Mouse (Mus musculus) brain, embryonic 14.5 days (tissue): ENCODE results near the gene Fam166b. TPM values are rescaled to one million over a fixed set of nuclear protein-coding genes. Genes with fewer than 3 reads are reported as not detected.
A peak's percentile ranks its signal among the peaks of the same experiment; 100 is the strongest.

Source experiments
- DNase-seq: peaks from one replicate; pipeline ENCODE4 v3.0.0-alpha.2; 2011; ENCODE audit warnings: low read depth
- CTCF ChIP-seq: fragments of 200-500 bp; IDR thresholded peaks from 2 replicates; pipeline ENCODE4 v1.5.1; 2012; ENCODE audit warnings: inconsistent platforms, mild to moderate bottlenecking, moderate library complexity, borderline replicate concordance; ENCODE audit not compliant: insufficient read depth, insufficient read length; ENCODE audit errors: extremely low read depth
- POLR2A ChIP-seq: fragments of 200-500 bp; IDR thresholded peaks from 2 replicates; pipeline ENCODE4 v1.6.1; 2012; ENCODE audit warnings: mild to moderate bottlenecking, inconsistent platforms, borderline replicate concordance; ENCODE audit not compliant: poor library complexity, insufficient read depth, insufficient read length, severe bottlenecking; ENCODE audit errors: extremely low read depth
- polyA plus RNA-seq: library from polyadenylated mRNA; depleted of rRNA; stranded (reverse); fragments of >200 nt; gene quantifications from 2 replicates; pipeline ENCODE4 v1.2.3, GENCODE M21; 2012

The Fam166b gene
- polyA plus RNA-seq, 1 experiment, result 1.7 TPM

GRCm38 (mm10) chr4:43402212-43402611 lies 26.7 kb downstream of the Fam166b start:
- DNase-seq, result no peak
- no peak for TF ChIP-seq CTCF
- TF ChIP-seq POLR2A, result no peak

DNA sequence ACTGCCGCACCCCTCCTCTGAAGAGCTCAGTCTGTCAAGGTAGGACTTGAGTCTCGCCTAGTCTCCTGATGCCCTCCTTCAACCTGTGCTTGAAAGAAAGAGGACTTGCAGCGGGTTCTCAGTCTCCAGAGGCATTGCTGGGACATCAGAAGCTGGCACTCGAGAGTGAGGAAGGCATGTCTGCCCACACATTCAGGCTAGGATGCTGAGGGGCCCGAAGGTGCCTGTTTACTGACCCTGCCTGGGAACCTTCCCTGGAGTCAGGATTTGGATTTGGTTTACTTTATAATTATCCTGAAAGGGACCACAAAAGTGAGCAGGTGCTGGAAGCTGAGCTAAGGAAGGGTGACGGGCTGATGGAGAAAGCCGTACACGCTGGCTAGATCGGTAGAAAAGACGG lies 27.4 kb downstream of the Fam166b start:
- TF ChIP-seq CTCF (no peak), POLR2A (no peak)
- DNase-seq, result no peak

DNA sequence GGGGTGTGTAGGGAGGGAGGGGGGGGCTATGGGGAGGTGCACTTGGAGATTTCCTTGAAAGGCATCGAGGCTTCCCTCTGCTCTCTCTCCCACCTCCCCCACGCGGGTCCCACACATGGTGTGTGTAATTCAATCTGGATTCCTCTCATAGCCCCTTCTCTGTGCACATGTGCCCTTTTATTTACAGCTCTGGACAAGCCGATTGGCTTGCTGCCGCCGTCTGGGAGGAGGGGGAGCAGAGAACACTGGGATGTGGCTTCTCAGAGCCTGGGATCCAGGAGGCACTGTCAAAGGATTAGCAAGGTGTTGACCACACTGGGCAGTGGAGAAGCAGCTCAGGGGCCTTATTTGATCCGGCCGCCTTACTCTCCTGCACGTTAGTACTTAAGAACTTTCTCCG lies 28.0 kb downstream of the Fam166b start:
- DNase-seq, result peak; percentile 52
- no peak for TF ChIP-seq POLR2A
- no peak for TF ChIP-seq CTCF

DNA sequence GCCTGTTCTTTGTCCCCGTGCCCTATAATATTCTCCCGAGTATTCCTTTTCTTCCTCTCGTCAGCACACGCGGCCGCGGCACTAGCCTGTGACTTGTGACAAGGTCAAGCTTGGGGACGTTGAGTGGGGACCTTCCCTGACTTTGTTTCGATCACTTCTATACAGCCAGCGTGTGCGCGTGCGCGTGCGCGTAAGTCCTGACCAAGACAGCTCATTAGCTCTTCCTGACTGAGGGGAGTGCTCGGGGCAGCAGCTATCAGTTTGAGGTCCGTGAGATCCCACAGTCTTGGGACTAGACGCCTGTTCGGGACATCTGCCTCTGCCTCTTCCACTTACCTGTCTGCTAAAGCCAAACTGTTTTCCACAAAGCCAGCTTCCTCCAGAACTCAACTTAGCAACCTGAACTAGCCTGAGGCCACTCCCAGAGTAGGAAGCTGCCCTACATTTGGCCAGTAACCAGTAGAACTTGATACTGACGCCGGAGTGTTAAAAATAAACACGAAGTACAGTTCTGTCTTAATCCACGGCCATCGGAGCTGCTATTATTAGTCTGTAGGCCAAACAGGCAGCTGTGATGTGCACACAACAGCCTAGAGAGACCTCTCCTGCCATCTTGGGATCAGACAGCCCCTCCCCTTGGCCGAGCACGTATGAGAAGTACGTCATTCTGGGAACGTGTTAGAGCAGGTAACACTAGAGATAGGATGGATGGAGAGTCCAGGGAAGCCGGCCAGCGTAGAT lies 29.4 kb downstream of the Fam166b start:
- no peak for TF ChIP-seq CTCF
- no peak for TF ChIP-seq POLR2A
- no peak for DNase-seq

- TF ChIP-seq POLR2A (no peak), CTCF (no peak)
- peak; percentile 63 for DNase-seq
These were observed 30.1 kb downstream of the Fam166b start for GRCm38 (mm10) chr4:43398829-43399331.

DNA sequence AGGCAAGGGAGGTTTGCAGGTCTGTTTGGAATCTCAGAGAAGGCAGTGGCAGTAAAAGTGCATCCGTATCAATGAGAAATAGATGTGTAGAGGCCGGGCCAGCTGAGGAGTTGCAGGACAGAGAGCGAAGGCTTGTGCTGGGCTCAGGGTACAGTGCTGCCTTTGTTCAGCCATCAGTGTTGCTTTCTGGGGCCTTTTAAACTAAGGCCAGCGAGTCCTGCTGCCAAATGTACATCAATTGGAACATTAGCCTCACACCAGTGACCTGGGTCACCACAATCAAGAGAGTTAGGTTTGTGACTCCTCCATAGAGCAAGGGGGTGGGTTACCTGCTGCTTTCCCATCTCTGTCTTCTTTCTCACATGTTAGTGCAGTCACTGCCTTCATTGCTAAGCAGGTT lies 30.9 kb downstream of the Fam166b start:
- peak; percentile 34 for DNase-seq
- TF ChIP-seq CTCF, result no peak

DNA sequence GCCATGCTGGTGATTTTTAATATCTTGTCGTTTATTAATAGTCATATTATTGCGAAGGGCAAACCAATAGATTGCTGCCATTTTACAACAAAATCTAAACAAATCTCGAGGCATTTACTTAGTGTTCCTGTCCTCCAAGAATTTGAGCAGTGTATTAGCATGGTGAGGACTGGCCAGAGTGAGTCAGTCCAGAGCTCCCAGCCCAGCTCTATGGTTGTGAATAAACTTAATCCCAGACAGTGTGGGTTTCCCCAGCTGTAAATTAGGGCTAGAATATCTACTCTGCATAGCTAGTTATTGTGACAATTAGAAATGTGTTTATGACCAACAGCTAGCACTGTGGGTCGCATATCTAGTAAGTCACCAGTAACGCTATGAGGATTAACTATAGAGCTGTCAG lies 32.6 kb downstream of the Fam166b start:
- no peak for TF ChIP-seq CTCF
- no peak for TF ChIP-seq POLR2A
- no peak for DNase-seq

GRCm38 (mm10) chr4:43395836-43396235 lies 33.1 kb downstream of the Fam166b start:
- DNase-seq, result no peak
- no peak for TF ChIP-seq POLR2A
- no peak for TF ChIP-seq CTCF

- no peak for DNase-seq
- TF ChIP-seq CTCF (no peak), POLR2A (no peak)
These were observed 33.8 kb downstream of the Fam166b start for GRCm38 (mm10) chr4:43395147-43395546.

- no peak for TF ChIP-seq CTCF
- TF ChIP-seq POLR2A, result no peak
These were observed 34.5 kb downstream of the Fam166b start for GRCm38 (mm10) chr4:43394345-43394891.

DNA sequence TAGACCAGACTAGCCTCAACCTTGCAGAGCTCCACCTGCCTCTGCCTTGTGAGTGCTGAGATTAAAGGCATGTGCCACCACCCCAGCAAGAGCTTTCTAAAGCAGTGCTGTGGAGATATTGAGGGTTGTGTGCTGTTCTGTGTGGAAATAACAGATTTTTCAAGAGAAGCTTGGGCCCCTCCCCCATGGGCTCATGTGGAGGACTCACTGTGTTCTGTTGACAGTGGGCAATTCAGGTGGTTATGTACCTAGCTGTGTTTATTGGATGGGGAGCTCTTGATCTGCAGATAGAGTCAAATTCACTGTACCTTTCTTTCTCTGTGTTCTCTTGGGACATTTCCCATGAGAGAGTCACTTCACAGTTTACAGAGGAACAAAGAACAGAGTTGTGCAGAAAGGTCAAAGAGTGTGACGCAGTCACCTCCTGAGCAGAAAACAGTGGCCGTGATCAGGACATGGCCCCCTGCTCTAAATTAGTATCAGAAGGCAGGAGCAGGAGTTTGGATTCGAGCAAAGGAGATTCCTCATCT lies 37.3 kb downstream of the Fam166b start:
- TF ChIP-seq POLR2A (no peak), CTCF (no peak)
- no peak for DNase-seq

More at GRCm38 (mm10) chr4:43394345-43394891, 34.5 kb downstream of the Fam166b start:
- peak; percentile 37 for DNase-seq

- no peak for DNase-seq
- no peak for TF ChIP-seq POLR2A
- TF ChIP-seq CTCF, result no peak
These were observed 39.0 kb downstream of the Fam166b start for GRCm38 (mm10) chr4:43389845-43390440.

GRCm38 (mm10) chr4:43389390-43389789 lies 39.5 kb downstream of the Fam166b start:
- TF ChIP-seq POLR2A, result no peak
- TF ChIP-seq CTCF, result no peak
- no peak for DNase-seq
